Mouse (Mus musculus): Measurements from ENCODE around the gene Ptprs. TPM values are rescaled to one million over a fixed set of nuclear protein-coding genes. Genes with fewer than 3 reads are reported as not detected.

The Ptprs gene
- polyA plus RNA-seq, 1 experiment from 2014 or later, result 95.6 TPM

DNA sequence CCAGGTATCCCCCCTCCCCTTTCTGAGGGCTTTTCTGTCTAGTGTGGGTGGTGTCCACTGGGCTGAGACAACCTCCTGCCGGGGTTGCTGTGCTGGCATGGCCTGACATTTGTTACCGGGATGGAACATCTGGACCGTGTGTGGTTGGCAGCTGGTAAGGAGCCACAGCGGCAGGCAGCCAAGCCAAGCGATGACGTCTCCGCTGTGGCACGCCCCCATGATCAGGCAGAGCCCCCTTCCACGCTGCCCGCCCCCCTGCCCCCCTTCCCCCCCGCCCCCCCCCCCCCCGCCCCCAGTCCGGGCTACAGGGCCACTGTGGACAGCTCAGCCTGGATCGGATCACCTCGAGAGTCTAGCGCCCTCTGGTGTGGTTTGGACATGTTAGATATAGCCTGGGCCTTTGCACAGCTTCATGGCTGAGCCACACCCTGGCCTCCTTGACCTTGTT lies 11.2 kb upstream of the Ptprs start:
- H3K9me3 ChIP-seq (replicated peaks), result peaks cover 4% of the 10 kb centered on the region
- ATAC-seq (replicated peaks; ENCODE audit: low FRiP score), result peak; percentile 84
- peaks cover 11% of the 10 kb centered on the region for H3K4me1 ChIP-seq
- H3K9ac ChIP-seq, result no peak overlapping the region
- no peaks in the 10 kb centered on the region for H3K36me3 ChIP-seq
- WGBS, result 4% methylated on average over 13 of the region's 16 CpGs
- H3K4me3 ChIP-seq (replicated peaks), result no peak overlapping the region
- no peaks in the 10 kb centered on the region for H3K27me3 ChIP-seq
- peak overlapping the region; percentile 56; the same call in 1 of the 2 replicates for H3K27ac ChIP-seq
- H3K4me2 ChIP-seq, result peak overlapping the region; percentile 27; the same call in 1 of the 2 replicates

DNA sequence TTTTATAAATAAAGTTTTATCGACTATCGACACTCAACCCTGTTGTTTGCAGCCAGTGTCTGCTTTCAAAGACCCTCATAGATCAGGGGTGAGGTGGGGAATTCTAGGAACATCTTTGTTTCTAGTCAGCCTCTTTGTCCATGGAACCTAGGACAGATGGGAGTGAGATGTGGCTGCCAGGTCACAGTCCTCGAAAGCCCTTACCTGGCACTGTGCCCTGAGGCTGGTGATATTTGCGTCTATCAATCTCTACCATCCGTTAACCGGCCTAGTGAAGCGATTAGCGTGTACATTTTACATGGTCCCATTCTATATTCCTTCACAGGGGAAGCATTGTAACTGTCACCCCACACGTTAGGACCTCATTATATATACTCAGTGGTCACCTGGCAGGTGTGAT lies 9.6 kb upstream of the Ptprs start:
- no peak overlapping the region for H3K9ac ChIP-seq
- no peak for ATAC-seq (replicated peaks; ENCODE audit: low FRiP score)
- no peaks in the 10 kb centered on the region for H3K27me3 ChIP-seq
- H3K27ac ChIP-seq, result no peak overlapping the region
- no peaks in the 10 kb centered on the region for H3K9me3 ChIP-seq (replicated peaks)
- no peak overlapping the region for H3K4me2 ChIP-seq
- 92% methylated on average over 9 of the region's 9 CpGs for WGBS
- no peak overlapping the region for H3K4me3 ChIP-seq (replicated peaks)
- peaks cover 11% of the 10 kb centered on the region for H3K4me1 ChIP-seq
- no peaks in the 10 kb centered on the region for H3K36me3 ChIP-seq

DNA sequence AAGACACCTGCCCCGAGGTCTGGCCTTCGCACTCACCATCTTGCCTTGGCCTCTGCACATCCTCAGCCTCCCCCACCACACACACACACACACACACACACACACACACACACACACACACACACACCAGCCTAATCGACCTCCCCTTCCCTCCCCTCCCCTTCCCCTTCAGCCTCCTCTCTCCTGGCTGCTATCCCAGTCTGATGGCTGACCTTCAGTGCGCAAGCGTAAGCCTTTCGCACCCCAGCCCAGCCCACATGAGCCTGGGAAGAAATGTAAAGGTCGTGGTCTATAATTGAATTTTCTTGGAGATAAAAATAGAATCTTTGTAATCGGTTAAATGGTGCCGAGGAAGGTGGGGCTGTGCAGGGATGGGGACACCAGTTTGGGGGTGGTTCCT lies 8.8 kb upstream of the Ptprs start:
- no peak overlapping the region for H3K9ac ChIP-seq
- no peak overlapping the region for H3K4me2 ChIP-seq
- no peak overlapping the region for H3K27ac ChIP-seq
- ATAC-seq (replicated peaks; ENCODE audit: low FRiP score), result no peak
- no peak overlapping the region for H3K4me3 ChIP-seq (replicated peaks)
- no peaks in the 10 kb centered on the region for H3K36me3 ChIP-seq
- H3K27me3 ChIP-seq, result no peaks in the 10 kb centered on the region
- WGBS, result 62% methylated on average over 9 of the region's 9 CpGs
- peaks cover 11% of the 10 kb centered on the region for H3K4me1 ChIP-seq
- H3K9me3 ChIP-seq (replicated peaks), result no peaks in the 10 kb centered on the region

DNA sequence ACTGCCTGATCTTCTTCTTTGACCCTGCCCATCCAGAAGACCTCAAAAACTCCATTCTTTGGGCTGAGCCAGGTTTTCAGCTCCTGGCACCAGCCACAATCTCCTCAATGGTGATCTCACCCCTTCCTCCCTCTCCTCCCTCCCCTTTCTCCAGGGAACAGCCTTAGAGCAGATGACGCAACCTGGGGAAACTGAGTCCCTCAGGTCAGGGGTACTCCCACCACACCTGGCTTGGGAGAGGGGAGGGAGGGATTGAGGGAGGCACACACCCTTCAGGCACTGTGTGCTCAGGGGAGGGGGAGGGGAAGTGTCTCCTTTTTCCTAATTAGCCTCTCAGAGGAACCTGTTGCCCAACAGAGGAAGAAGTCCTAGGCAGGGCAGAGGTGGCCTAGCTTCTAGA lies 6.4 kb upstream of the Ptprs start:
- ATAC-seq (replicated peaks; ENCODE audit: low FRiP score), result no peak
- Histone ChIP-seq H3K4me1 (peaks cover 20% of the 10 kb centered on the region), H3K27me3 (no peaks in the 10 kb centered on the region), H3K36me3 (no peaks in the 10 kb centered on the region), H3K9me3 (replicated peaks) (no peaks in the 10 kb centered on the region), H3K9ac (no peak overlapping the region), H3K4me3 (replicated peaks) (no peak overlapping the region), H3K4me2 (no peak overlapping the region), H3K27ac (no peak overlapping the region)
- 91% methylated on average over 1 of the region's 1 CpGs for WGBS

DNA sequence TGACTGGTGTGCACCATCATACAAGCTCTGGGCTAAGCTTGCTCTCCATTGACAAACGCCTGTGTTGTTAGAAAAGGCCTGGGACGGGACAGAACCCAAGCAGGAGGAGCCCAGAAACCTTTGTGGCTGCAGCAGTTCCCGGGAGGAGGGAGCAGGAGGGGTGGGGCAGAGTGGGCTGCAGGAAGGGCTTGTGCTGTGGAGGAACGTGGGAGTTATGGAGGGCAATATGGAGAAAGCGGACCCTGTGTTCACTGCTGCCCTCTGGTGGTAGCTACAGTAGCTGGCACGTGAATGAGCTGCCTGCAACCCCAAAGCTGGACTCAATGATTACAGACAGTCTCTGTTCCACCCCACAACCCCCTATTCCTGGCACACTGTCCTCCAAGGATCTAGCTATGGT lies 3.1 kb upstream of the Ptprs start:
- WGBS, result 8% methylated on average over 6 of the region's 6 CpGs
- Histone ChIP-seq H3K27me3 (peaks cover 14% of the 10 kb centered on the region), H3K9ac (no peak overlapping the region), H3K4me3 (replicated peaks) (no peak overlapping the region), H3K9me3 (replicated peaks) (peaks cover 3% of the 10 kb centered on the region; the same call in 1 of the 2 replicates), H3K36me3 (no peaks in the 10 kb centered on the region), H3K4me1 (peaks cover 43% of the 10 kb centered on the region), H3K27ac (no peak overlapping the region), H3K4me2 (peak overlapping the region; percentile 31; the same call in 1 of the 2 replicates)
- no peak for ATAC-seq (replicated peaks; ENCODE audit: low FRiP score)

DNA sequence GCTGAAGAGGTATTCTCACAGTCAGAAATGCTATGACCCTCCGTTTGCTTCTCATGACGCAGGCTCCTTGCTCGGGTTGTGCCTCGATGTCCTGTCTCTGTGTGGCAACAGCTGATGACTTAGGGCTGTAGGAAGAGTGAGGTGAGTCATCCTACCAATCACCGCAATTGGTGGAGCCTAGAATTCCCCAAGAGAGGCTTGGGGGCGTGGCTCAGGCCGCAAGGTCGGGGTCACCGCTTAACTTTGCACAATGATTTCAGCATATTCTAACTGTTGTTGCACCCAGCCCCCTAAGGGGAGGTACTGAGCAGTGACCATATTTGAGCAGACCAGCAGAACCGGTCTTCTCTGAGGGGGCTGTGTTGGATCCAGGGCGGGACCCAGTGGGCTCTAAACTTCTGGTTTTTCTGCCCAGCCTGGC lies 1.9 kb upstream of the Ptprs start:
- no peak overlapping the region for H3K4me3 ChIP-seq (replicated peaks)
- no peak for ATAC-seq (replicated peaks; ENCODE audit: low FRiP score)
- H3K9ac ChIP-seq, result no peak overlapping the region
- peak overlapping the region; percentile 39; the same call in 1 of the 2 replicates for H3K27ac ChIP-seq
- no peak overlapping the region for H3K4me2 ChIP-seq
- no peaks in the 10 kb centered on the region for H3K36me3 ChIP-seq
- H3K4me1 ChIP-seq, result peaks cover 55% of the 10 kb centered on the region
- peaks cover 26% of the 10 kb centered on the region for H3K27me3 ChIP-seq
- peaks cover 3% of the 10 kb centered on the region; the same call in 1 of the 2 replicates for H3K9me3 ChIP-seq (replicated peaks)
- WGBS, result 59% methylated on average over 11 of the region's 11 CpGs

DNA sequence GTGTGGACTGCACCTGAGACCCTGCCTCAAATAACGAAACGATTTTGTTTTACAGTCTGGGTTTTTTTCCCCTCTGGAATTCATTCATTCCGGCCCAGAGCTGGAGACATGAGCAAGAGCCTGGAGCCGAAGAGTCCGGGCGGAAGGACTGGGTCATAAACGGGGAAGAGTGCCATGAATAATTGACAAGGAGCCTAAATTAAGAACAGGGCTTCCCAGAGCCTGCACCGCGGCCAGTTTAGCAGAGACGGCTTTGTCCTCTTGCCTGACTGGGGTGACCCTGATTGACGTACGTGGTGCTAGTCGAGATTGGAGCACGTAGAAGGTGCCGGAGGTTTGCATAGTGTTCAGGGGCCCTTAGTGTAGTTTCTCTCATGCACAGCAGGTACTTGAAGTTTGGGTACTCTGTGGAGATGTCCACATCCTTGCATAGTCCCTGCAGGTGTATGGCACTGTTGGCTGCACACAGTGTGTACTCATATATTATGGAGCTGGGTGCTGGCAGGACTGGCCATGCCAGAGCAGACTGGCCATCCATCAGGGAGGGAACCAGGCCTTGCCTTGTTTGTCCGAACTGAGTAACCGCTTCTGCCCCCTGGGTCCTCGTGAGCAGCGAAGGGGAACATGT lies 1.0 kb upstream of the Ptprs start:
- Histone ChIP-seq H3K27ac (0 out of 2 replicates have a peak overlapping the region, but pooled peaks have one; percentile 39), H3K9me3 (replicated peaks) (peaks cover 3% of the 10 kb centered on the region; the same call in 1 of the 2 replicates), H3K9ac (no peak overlapping the region), H3K36me3 (no peaks in the 10 kb centered on the region), H3K4me2 (no peak overlapping the region), H3K27me3 (peaks cover 34% of the 10 kb centered on the region), H3K4me3 (replicated peaks) (no peak overlapping the region), H3K4me1 (peaks cover 64% of the 10 kb centered on the region)
- ATAC-seq (replicated peaks; ENCODE audit: low FRiP score), result no peak
- 84% methylated on average over 19 of the region's 19 CpGs for WGBS

DNA sequence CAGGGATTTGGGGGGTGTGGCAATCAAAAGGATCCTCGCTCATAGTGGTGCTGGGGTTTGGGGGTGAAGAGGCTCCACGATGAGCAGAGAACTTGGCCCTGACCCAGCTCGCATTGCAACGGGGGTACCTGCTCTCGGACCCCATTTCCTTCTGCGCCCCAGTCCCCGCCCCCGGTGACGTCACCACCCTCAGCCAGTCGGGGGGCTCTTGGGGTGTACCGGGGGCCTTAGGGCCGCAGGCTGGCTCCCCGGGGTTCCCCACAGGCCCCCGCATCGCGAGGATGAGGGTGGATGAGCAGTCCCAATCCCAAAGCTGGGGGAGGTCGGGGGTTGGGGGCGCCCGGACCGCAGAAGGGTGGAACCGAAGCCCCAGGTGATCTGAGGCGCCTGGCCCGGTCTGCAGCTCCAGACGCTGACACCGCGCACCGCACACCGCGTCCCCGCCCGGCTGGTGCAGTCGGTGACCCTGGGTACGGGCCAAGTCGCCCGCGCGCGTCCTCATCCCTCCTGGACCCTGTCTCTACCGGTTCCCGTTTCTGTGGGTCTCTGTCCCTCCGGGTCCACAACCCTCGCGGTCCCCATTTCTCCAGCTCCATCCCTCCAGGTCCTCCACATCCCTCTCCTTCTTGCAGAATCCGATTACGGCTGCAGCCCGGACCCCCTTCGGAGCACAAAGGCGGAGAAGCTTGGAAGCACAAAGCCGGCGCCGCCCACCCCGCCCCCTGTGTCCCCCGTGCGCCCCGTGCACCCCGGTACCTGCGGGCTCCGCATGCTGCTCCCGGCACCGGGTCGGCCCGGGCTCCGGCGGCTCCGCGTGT lies 490 bp downstream of the Ptprs start:
- peak overlapping the region; percentile 82 for H3K27ac ChIP-seq
- H3K4me3 ChIP-seq (replicated peaks), result peak overlapping the region; percentile 85
- H3K9ac ChIP-seq, result peak overlapping the region; percentile 88
- H3K4me1 ChIP-seq, result peaks cover 79% of the 10 kb centered on the region
- under 1% methylated on average over 66 of the region's 66 CpGs for WGBS
- ATAC-seq (replicated peaks; ENCODE audit: low FRiP score), result peak; percentile 44
- peak overlapping the region; percentile 98 for H3K4me2 ChIP-seq
- peaks cover 38% of the 10 kb centered on the region for H3K27me3 ChIP-seq
- H3K9me3 ChIP-seq (replicated peaks), result peaks cover 3% of the 10 kb centered on the region; the same call in 1 of the 2 replicates
- no peaks in the 10 kb centered on the region for H3K36me3 ChIP-seq

DNA sequence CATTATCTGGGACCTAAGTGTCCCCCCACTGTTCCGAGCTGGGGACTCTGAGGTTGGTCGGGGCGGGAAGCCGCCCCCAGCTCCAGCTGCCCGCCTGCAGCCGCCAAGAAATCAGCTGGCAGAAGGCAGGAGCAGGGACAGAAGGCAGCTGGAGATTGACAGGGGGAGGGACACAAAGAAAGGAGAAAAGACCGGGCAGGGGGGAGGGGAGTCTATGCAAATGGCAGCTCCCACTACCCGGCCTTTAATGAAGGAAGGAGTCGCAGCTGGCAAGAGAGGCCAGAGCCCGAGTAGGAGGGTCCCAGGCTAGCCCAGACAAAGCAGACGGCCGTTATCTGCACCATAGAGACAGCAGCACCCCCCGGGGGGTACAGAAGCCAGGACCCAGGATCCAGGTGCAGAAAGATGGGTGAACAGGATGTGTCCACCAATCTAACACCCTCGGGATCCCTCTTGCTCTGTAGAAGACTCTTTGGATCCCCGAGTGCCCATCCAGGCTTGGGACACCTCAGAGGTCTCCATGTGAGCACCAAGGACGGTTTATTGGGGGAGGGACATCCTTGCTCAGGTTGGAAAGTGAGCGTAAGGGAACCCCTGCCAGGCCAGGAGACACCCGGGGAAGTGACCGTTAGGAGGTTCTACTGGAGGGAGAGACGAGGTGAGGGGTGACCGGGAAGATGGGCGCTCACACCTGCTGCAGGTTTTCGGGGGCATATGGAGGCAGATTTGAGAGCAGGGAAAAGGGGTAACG lies 1.3 kb downstream of the Ptprs start:
- H3K27me3 ChIP-seq, result peaks cover 38% of the 10 kb centered on the region
- H3K4me2 ChIP-seq, result peak overlapping the region; percentile 98
- peaks cover 3% of the 10 kb centered on the region; the same call in 1 of the 2 replicates for H3K9me3 ChIP-seq (replicated peaks)
- H3K4me3 ChIP-seq (replicated peaks), result peak overlapping the region; percentile 85
- 0 out of 2 replicates have a peak, but pooled peaks have one; percentile 1 for ATAC-seq (replicated peaks; ENCODE audit: low FRiP score)
- peak overlapping the region; percentile 67 for H3K27ac ChIP-seq
- peaks cover 87% of the 10 kb centered on the region for H3K4me1 ChIP-seq
- H3K36me3 ChIP-seq, result no peaks in the 10 kb centered on the region
- H3K9ac ChIP-seq, result peak overlapping the region; percentile 88
- 1% methylated on average over 24 of the region's 24 CpGs for WGBS

DNA sequence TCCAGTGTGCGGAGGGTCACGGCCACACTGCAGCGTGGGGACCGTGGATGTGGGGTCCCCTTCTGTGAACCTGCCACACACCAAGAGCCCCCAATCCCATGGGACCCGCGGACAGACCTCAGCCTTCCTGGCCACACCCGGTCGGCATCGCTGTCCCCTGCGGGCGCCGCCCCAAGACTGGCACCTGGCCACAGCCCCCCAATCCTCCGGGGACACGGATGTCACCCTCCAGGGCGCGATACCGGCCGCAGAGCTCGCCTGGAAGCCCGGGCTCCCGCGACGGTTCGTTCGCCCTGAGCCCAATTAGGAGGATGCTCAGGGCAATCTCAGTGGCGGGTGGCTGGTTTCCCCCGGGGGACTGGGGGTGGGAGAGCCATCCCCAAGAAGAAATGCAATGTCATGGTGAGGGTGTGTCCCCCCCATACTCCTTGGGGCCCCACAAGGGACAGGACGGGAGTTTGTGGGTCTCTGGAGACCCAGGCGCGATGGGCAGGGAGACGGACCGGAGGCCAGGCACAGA lies 1.9 kb downstream of the Ptprs start:
- no peak for ATAC-seq (replicated peaks; ENCODE audit: low FRiP score)
- peak overlapping the region; percentile 98 for H3K4me2 ChIP-seq
- peaks cover 3% of the 10 kb centered on the region; the same call in 1 of the 2 replicates for H3K9me3 ChIP-seq (replicated peaks)

DNA sequence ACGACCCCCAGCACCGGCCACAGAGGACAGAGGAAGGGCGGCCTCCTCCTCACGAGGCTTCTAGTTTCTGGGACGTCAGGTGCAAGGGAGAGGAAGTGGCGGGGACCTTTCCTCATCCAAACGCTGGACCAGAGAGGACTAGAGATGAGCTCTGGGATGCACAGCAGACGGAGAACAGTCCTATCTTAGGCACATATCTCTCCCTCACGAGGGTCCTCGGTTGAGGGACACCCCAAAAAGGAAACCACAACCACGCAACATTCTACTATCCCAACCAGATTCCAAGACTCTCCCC lies 2.7 kb downstream of the Ptprs start:
- H3K36me3 ChIP-seq, result no peaks in the 10 kb centered on the region
- H3K9me3 ChIP-seq (replicated peaks), result peaks cover 3% of the 10 kb centered on the region; the same call in 1 of the 2 replicates
- 3% methylated on average over 11 of the region's 11 CpGs for WGBS
- peaks cover 95% of the 10 kb centered on the region for H3K4me1 ChIP-seq
- H3K9ac ChIP-seq, result peak overlapping the region; percentile 88
- ATAC-seq (replicated peaks; ENCODE audit: low FRiP score), result no peak
- H3K27ac ChIP-seq, result no peak overlapping the region
- H3K4me3 ChIP-seq (replicated peaks), result peak overlapping the region; percentile 85
- peaks cover 38% of the 10 kb centered on the region for H3K27me3 ChIP-seq
- H3K4me2 ChIP-seq, result peak overlapping the region; percentile 98

More for the DNA sequence above, 1.9 kb downstream of the Ptprs start:
- peaks cover 38% of the 10 kb centered on the region for H3K27me3 ChIP-seq
- peaks cover 93% of the 10 kb centered on the region for H3K4me1 ChIP-seq
- no peak overlapping the region for H3K27ac ChIP-seq
- WGBS, result 4% methylated on average over 32 of the region's 32 CpGs
- H3K4me3 ChIP-seq (replicated peaks), result peak overlapping the region; percentile 85
- peak overlapping the region; percentile 88 for H3K9ac ChIP-seq
- H3K36me3 ChIP-seq, result no peaks in the 10 kb centered on the region

Measured in kidney, embryonic 15.5 days (tissue).